Mouse (Mus musculus): ENCODE results near the gene Smcp. TPM values are rescaled to one million over a fixed set of nuclear protein-coding genes. Genes with fewer than 3 reads are reported as not detected.

The Smcp gene
- not detected for polyA plus RNA-seq (2017; shearing (Covaris generic))

- ATAC-seq, result no peak
Measured at GRCm38 (mm10) chr3:92588858-92589257, at the start of gene Smcp. Gene Smcp (minus strand): TSS chr3:92588997.

- ATAC-seq, result no peak
Measured at GRCm38 (mm10) chr3:92638653-92638991, 49.8 kb upstream of the Smcp start.

- ATAC-seq, result no peak
Measured at GRCm38 (mm10) chr3:92637745-92638652, 49.2 kb upstream of the Smcp start.

GRCm38 (mm10) chr3:92621560-92621959 is 32.8 kb upstream of the Smcp start, which contains the start of gene Lce6a:
Gene Lce6a (minus strand): TSS chr3:92621660.
- no peak for ATAC-seq

GRCm38 (mm10) chr3:92609804-92610203 is 21.0 kb upstream of the Smcp start:
- no peak for ATAC-seq

GRCm38 (mm10) chr3:92607392-92607791 is 18.6 kb upstream of the Smcp start, which contains the start of gene 2210017I01Rik:
Gene 2210017I01Rik (minus strand): TSS chr3:92607492.
- no peak for ATAC-seq

- ATAC-seq, result no peak
Measured at GRCm38 (mm10) chr3:92602169-92602568, 13.4 kb upstream of the Smcp start.

- no peak for ATAC-seq
Measured at GRCm38 (mm10) chr3:92600456-92600855, 11.7 kb upstream of the Smcp start.

GRCm38 (mm10) chr3:92599973-92600372 is 11.2 kb upstream of the Smcp start:
- ATAC-seq, result no peak

- no peak for ATAC-seq
Measured at GRCm38 (mm10) chr3:92598429-92598828, 9.6 kb upstream of the Smcp start.

GRCm38 (mm10) chr3:92587190-92587589 is 1.6 kb downstream of the Smcp start:
- no peak for ATAC-seq

- no peak for ATAC-seq
Measured at GRCm38 (mm10) chr3:92585055-92585454, 3.7 kb downstream of the Smcp start.

- ATAC-seq, result no peak
Measured at GRCm38 (mm10) chr3:92583164-92583826, 5.5 kb downstream of the Smcp start.

GRCm38 (mm10) chr3:92579508-92579907 is 9.3 kb downstream of the Smcp start:
- ATAC-seq, result no peak

GRCm38 (mm10) chr3:92578652-92579413 is 10.0 kb downstream of the Smcp start:
- no peak for ATAC-seq

- no peak for ATAC-seq
Measured at GRCm38 (mm10) chr3:92573449-92574041, 15.3 kb downstream of the Smcp start, which contains the start of gene Ivl. Gene Ivl (minus strand): TSS chr3:92573735.

- ATAC-seq, result no peak
Measured at GRCm38 (mm10) chr3:92572514-92573155, 16.2 kb downstream of the Smcp start.

- ATAC-seq, result no peak
Measured at GRCm38 (mm10) chr3:92568752-92569151, 20.0 kb downstream of the Smcp start.

- no peak for ATAC-seq
Measured at GRCm38 (mm10) chr3:92565418-92565817, 23.4 kb downstream of the Smcp start.

- ATAC-seq, result no peak
Measured at GRCm38 (mm10) chr3:92534411-92534810, 54.4 kb downstream of the Smcp start, which contains the start of gene 2310046K23Rik. Gene 2310046K23Rik (minus strand): TSS chr3:92534511.
